Mouse (Mus musculus) erythroblast, embryonic 14.5 days (primary cell): ENCODE results near the gene Trim71. TPM values are rescaled to one million over a fixed set of nuclear protein-coding genes. Genes with fewer than 3 reads are reported as not detected.
"Not testable (repeated sequence)": the region's sequence is repeated elsewhere in the genome, so short reads cannot be mapped to it uniquely, and the experiment has no call there.

ENCODE experiments used
- H3K27me3 ChIP-seq: 2 replicates; pipeline ENCODE4 v1.6.1; 2012; ENCODE audit warnings: inconsistent platforms; ENCODE audit not compliant: control insufficient read depth
- H3K36me3 ChIP-seq: 2 replicates; pipeline ENCODE4 v1.6.1; 2012; ENCODE audit warnings: mild to moderate bottlenecking, inconsistent platforms; ENCODE audit not compliant: control insufficient read depth
- H3K4me1 ChIP-seq: 2 replicates; pipeline ENCODE4 v1.6.1; 2012; ENCODE audit warnings: inconsistent platforms; ENCODE audit not compliant: control insufficient read depth
- H3K4me3 ChIP-seq: replicated peaks from 2 replicates; pipeline ENCODE3; 2012; ENCODE audit warnings: moderate library complexity, mild to moderate bottlenecking, inconsistent platforms
- H3K9me3 ChIP-seq: 2 replicates; pipeline ENCODE4 v1.6.1; 2012; ENCODE audit warnings: low read length, inconsistent platforms, mixed read lengths; ENCODE audit not compliant: control insufficient read depth
- GATA1 ChIP-seq: IDR thresholded peaks from 2 replicates; pipeline ENCODE4 v1.6.1; 2012; ENCODE audit warnings: low read length, inconsistent platforms, mixed read lengths
- TAL1 ChIP-seq: IDR thresholded peaks from 3 replicates; pipeline ENCODE4 v1.6.1; 2012; ENCODE audit warnings: low read length, inconsistent platforms, mixed read lengths
- polyA plus RNA-seq: library from polyadenylated mRNA; stranded (reverse); fragments of >175 nt; gene quantifications from 2 replicates; pipeline ENCODE4 v1.2.3, GENCODE M21; 2012

Trim71 gene
- polyA plus RNA-seq, 1 experiment = not detected

- no peak for TF ChIP-seq GATA1
- no peak for TF ChIP-seq TAL1
- H3K27me3 ChIP-seq = peaks cover 8% of the 10 kb centered on the region
- no peak overlapping the region for H3K4me3 ChIP-seq
- H3K4me1 ChIP-seq = peaks cover 4% of the 10 kb centered on the region; the same call in 1 of the 2 replicates
- H3K9me3 ChIP-seq = no peaks in the 10 kb centered on the region
- H3K36me3 ChIP-seq = no peaks in the 10 kb centered on the region
Observed at GRCm38 (mm10) chr9:114531276-114531675, 32.9 kb downstream of the Trim71 start.

- Histone ChIP-seq H3K4me3 (no peak overlapping the region), H3K9me3 (no peaks in the 10 kb centered on the region), H3K27me3 (peaks cover 8% of the 10 kb centered on the region), H3K36me3 (no peaks in the 10 kb centered on the region; the same call in 1 of the 2 replicates), H3K4me1 (peaks cover 4% of the 10 kb centered on the region; the same call in 1 of the 2 replicates)
- no peak for TF ChIP-seq TAL1
- no peak for TF ChIP-seq GATA1
Observed at GRCm38 (mm10) chr9:114528680-114529048, 35.5 kb downstream of the Trim71 start.

GRCm38 (mm10) chr9:114527992-114528679 lies 36.0 kb downstream of the Trim71 start:
- peaks cover 8% of the 10 kb centered on the region for H3K27me3 ChIP-seq
- peaks cover 4% of the 10 kb centered on the region; the same call in 1 of the 2 replicates for H3K4me1 ChIP-seq
- H3K9me3 ChIP-seq = no peaks in the 10 kb centered on the region
- TF ChIP-seq TAL1 (no peak), GATA1 (no peak)
- H3K4me3 ChIP-seq = no peak overlapping the region
- H3K36me3 ChIP-seq = no peaks in the 10 kb centered on the region; the same call in 1 of the 2 replicates

GRCm38 (mm10) chr9:114527085-114527484 lies 37.1 kb downstream of the Trim71 start:
- no peaks in the 10 kb centered on the region; the same call in 1 of the 2 replicates for H3K36me3 ChIP-seq
- no peaks in the 10 kb centered on the region for H3K9me3 ChIP-seq
- TF ChIP-seq TAL1 (no peak), GATA1 (no peak)
- peaks cover 8% of the 10 kb centered on the region for H3K27me3 ChIP-seq
- H3K4me1 ChIP-seq = peaks cover 4% of the 10 kb centered on the region; the same call in 1 of the 2 replicates
- no peak overlapping the region for H3K4me3 ChIP-seq

- Histone ChIP-seq H3K9me3 (no peaks in the 10 kb centered on the region), H3K27me3 (peaks cover 8% of the 10 kb centered on the region), H3K4me1 (peaks cover 4% of the 10 kb centered on the region; the same call in 1 of the 2 replicates), H3K36me3 (no peaks in the 10 kb centered on the region; the same call in 1 of the 2 replicates), H3K4me3 (no peak overlapping the region)
- TF ChIP-seq GATA1 (no peak), TAL1 (no peak)
Observed at GRCm38 (mm10) chr9:114526581-114526980, 37.6 kb downstream of the Trim71 start.

GRCm38 (mm10) chr9:114525891-114526290 lies 38.3 kb downstream of the Trim71 start:
- Histone ChIP-seq H3K27me3 (peaks cover 8% of the 10 kb centered on the region), H3K9me3 (no peaks in the 10 kb centered on the region), H3K4me1 (peaks cover 4% of the 10 kb centered on the region; the same call in 1 of the 2 replicates), H3K4me3 (no peak overlapping the region), H3K36me3 (no peaks in the 10 kb centered on the region; the same call in 1 of the 2 replicates)
- TF ChIP-seq TAL1 (no peak), GATA1 (no peak)

- TF ChIP-seq TAL1 = no peak
- TF ChIP-seq GATA1 = no peak
- Histone ChIP-seq H3K9me3 (no peaks in the 10 kb centered on the region), H3K27me3 (peaks cover 8% of the 10 kb centered on the region), H3K4me3 (no peak overlapping the region), H3K36me3 (no peaks in the 10 kb centered on the region; the same call in 1 of the 2 replicates), H3K4me1 (peaks cover 4% of the 10 kb centered on the region; the same call in 1 of the 2 replicates)
Observed at GRCm38 (mm10) chr9:114525073-114525633, 39.0 kb downstream of the Trim71 start.

GRCm38 (mm10) chr9:114522501-114522900 lies 41.7 kb downstream of the Trim71 start:
- peaks cover 4% of the 10 kb centered on the region; the same call in 1 of the 2 replicates for H3K4me1 ChIP-seq
- no peak for TF ChIP-seq GATA1
- TF ChIP-seq TAL1 = no peak
- H3K36me3 ChIP-seq = no peaks in the 10 kb centered on the region; the same call in 1 of the 2 replicates
- H3K27me3 ChIP-seq = peaks cover 6% of the 10 kb centered on the region
- no peak overlapping the region for H3K4me3 ChIP-seq
- H3K9me3 ChIP-seq = no peaks in the 10 kb centered on the region

GRCm38 (mm10) chr9:114522041-114522440 lies 42.1 kb downstream of the Trim71 start:
- H3K27me3 ChIP-seq = peaks cover 4% of the 10 kb centered on the region
- H3K4me3 ChIP-seq = no peak overlapping the region
- no peaks in the 10 kb centered on the region; the same call in 1 of the 2 replicates for H3K36me3 ChIP-seq
- H3K4me1 ChIP-seq = peaks cover 2% of the 10 kb centered on the region; the same call in 1 of the 2 replicates
- H3K9me3 ChIP-seq = no peaks in the 10 kb centered on the region
- TF ChIP-seq GATA1 = no peak

GRCm38 (mm10) chr9:114520529-114520928 lies 43.6 kb downstream of the Trim71 start:
- H3K27me3 ChIP-seq = not testable (repeated sequence)

More at GRCm38 (mm10) chr9:114520529-114520928, 43.6 kb downstream of the Trim71 start:
- H3K9me3 ChIP-seq, H3K4me3 ChIP-seq, H3K36me3 ChIP-seq, H3K4me1 ChIP-seq: not testable (repeated sequence)
